Comparison of ENCODE assay signal across 28 mouse cellular contexts in genomic region chr10:38629907-38630505, GRCm38 (mm10).
DNase-seq lines count a peak whose midpoint lies in the region; ATAC-seq and TF ChIP-seq lines count a peak whose summit lies in the region.
"Had no signal": no experiment of that assay in that cellular context is flagged by ENCODE, and none has a peak within 500 bp of the region (broad histone marks: within the 10 kb centered on the region; RNA-seq: fewer than 3 reads in every experiment).

No protein-coding gene starts in this region.

- no peak overlapping the region for H3K9ac ChIP-seq in hindbrain, embryonic 14.5 days
- no peak overlapping the region for H3K9ac ChIP-seq in hindbrain, embryonic 11.5 days (ENCODE audit: low read depth, low read length)
- no peak overlapping the region for H3K9ac ChIP-seq in hindbrain, postnatal 0 days (replicated peaks; ENCODE audit: low read length)
- H3K9ac ChIP-seq in midbrain, postnatal 0 days (replicated peaks; ENCODE audit: low read length, poor library complexity, severe bottlenecking), result no peak overlapping the region
- H3K9ac ChIP-seq: embryonic facial prominence, embryonic 13.5 days; kidney, embryonic 15.5 days; liver, embryonic 12.5 days; liver, postnatal 0 days; neural tube, embryonic 13.5 days had no signal

- H3K27ac ChIP-seq in hindbrain, embryonic 14.5 days, result no peak overlapping the region
- H3K27ac ChIP-seq in hindbrain, embryonic 11.5 days (ENCODE audit: low read depth, low read length), result no peak overlapping the region
- H3K27ac ChIP-seq in hindbrain, postnatal 0 days, result no peak overlapping the region
- no peak overlapping the region for H3K27ac ChIP-seq in midbrain, postnatal 0 days (ENCODE audit: low read depth, low read length)
- H3K27ac ChIP-seq: embryonic facial prominence, embryonic 13.5 days; kidney, embryonic 15.5 days; layer of hippocampus, adult 2 months; left cerebral cortex, adult 2 months; liver, embryonic 12.5 days; neural tube, embryonic 13.5 days had no signal

- no peaks in the 10 kb centered on the region for H3K36me3 ChIP-seq in hindbrain, embryonic 14.5 days (replicated peaks; ENCODE audit: control insufficient read depth, insufficient read depth)
- H3K36me3 ChIP-seq in hindbrain, embryonic 11.5 days (ENCODE audit: control insufficient read depth, insufficient read depth, low read length), result no peaks in the 10 kb centered on the region
- no peaks in the 10 kb centered on the region for H3K36me3 ChIP-seq in hindbrain, postnatal 0 days (ENCODE audit: insufficient read depth, low read length)
- H3K36me3 ChIP-seq in midbrain, postnatal 0 days (ENCODE audit: insufficient read depth, low read length), result no peaks in the 10 kb centered on the region
- H3K36me3 ChIP-seq: embryonic facial prominence, embryonic 13.5 days; kidney, embryonic 15.5 days; liver, embryonic 12.5 days; neural tube, embryonic 13.5 days had no signal

- H3K4me2 ChIP-seq in hindbrain, embryonic 14.5 days (replicated peaks), result no peak overlapping the region
- H3K4me2 ChIP-seq in hindbrain, embryonic 11.5 days (replicated peaks; ENCODE audit: low read depth, low read length), result no peak overlapping the region
- no peak overlapping the region for H3K4me2 ChIP-seq in hindbrain, postnatal 0 days (ENCODE audit: low read depth, low read length)
- no peak overlapping the region for H3K4me2 ChIP-seq in midbrain, postnatal 0 days (ENCODE audit: low read depth, low read length, poor library complexity, severe bottlenecking)
- H3K4me2 ChIP-seq: embryonic facial prominence, embryonic 13.5 days; heart, embryonic 11.5 days; kidney, embryonic 15.5 days; liver, embryonic 12.5 days; neural tube, embryonic 13.5 days had no signal

- no peak overlapping the region for H3K4me3 ChIP-seq in hindbrain, embryonic 14.5 days (replicated peaks; ENCODE audit: low read length)
- H3K4me3 ChIP-seq in hindbrain, embryonic 11.5 days (ENCODE audit: low read depth, low read length), result no peak overlapping the region
- no peak overlapping the region for H3K4me3 ChIP-seq in hindbrain, postnatal 0 days (ENCODE audit: low read length)
- H3K4me3 ChIP-seq in midbrain, postnatal 0 days (ENCODE audit: low read depth, low read length), result no peak overlapping the region
- H3K4me3 ChIP-seq: embryonic facial prominence, embryonic 13.5 days; erythroblast, embryonic 14.5 days; kidney, embryonic 15.5 days; layer of hippocampus, adult 2 months; left cerebral cortex, adult 2 months; liver, embryonic 12.5 days; neural tube, embryonic 13.5 days had no signal

- H3K9me3 ChIP-seq in hindbrain, embryonic 14.5 days (ENCODE audit: control insufficient read depth, low read length), result no peaks in the 10 kb centered on the region
- no peaks in the 10 kb centered on the region for H3K9me3 ChIP-seq in hindbrain, embryonic 11.5 days (ENCODE audit: control insufficient read depth, low read length)
- H3K9me3 ChIP-seq in hindbrain, postnatal 0 days (ENCODE audit: low read length), result no peaks in the 10 kb centered on the region
- H3K9me3 ChIP-seq in midbrain, postnatal 0 days (ENCODE audit: low read length), result no peaks in the 10 kb centered on the region
- H3K9me3 ChIP-seq: embryonic facial prominence, embryonic 13.5 days; kidney, embryonic 15.5 days; liver, embryonic 12.5 days; neural tube, embryonic 13.5 days had no signal

- H3K27me3 ChIP-seq in hindbrain, embryonic 14.5 days (ENCODE audit: control insufficient read depth, insufficient read depth, low read length), result no peaks in the 10 kb centered on the region
- no peaks in the 10 kb centered on the region for H3K27me3 ChIP-seq in hindbrain, embryonic 11.5 days (ENCODE audit: control insufficient read depth, insufficient read depth, low read length)
- no peaks in the 10 kb centered on the region for H3K27me3 ChIP-seq in hindbrain, postnatal 0 days (ENCODE audit: insufficient read depth, low read length)
- H3K27me3 ChIP-seq in midbrain, postnatal 0 days (ENCODE audit: insufficient read depth, low read length), result no peaks in the 10 kb centered on the region
- H3K27me3 ChIP-seq: embryonic facial prominence, embryonic 13.5 days; kidney, embryonic 15.5 days; liver, embryonic 12.5 days; neural tube, embryonic 13.5 days had no signal

- H3K4me1 ChIP-seq in hindbrain, embryonic 14.5 days (replicated peaks; ENCODE audit: control insufficient read depth, insufficient read depth, low read length), result no peaks in the 10 kb centered on the region
- H3K4me1 ChIP-seq in hindbrain, embryonic 11.5 days (replicated peaks; ENCODE audit: control insufficient read depth, insufficient read depth, low read length), result no peaks in the 10 kb centered on the region
- H3K4me1 ChIP-seq in hindbrain, postnatal 0 days (ENCODE audit: insufficient read depth, low read length), result no peaks in the 10 kb centered on the region
- no peaks in the 10 kb centered on the region for H3K4me1 ChIP-seq in midbrain, postnatal 0 days (ENCODE audit: insufficient read depth, low read length)
- H3K4me1 ChIP-seq: embryonic facial prominence, embryonic 13.5 days; kidney, embryonic 15.5 days; liver, embryonic 12.5 days; neural tube, embryonic 13.5 days had no signal

- WGBS in hindbrain, embryonic 14.5 days, result 63% methylated on average over 4 of the region's 4 CpGs
- WGBS in hindbrain, embryonic 11.5 days, result 82% methylated on average over 4 of the region's 4 CpGs
- WGBS in hindbrain, postnatal 0 days, result 45% methylated on average over 4 of the region's 4 CpGs
- WGBS in midbrain, postnatal 0 days, result 55% methylated on average over 4 of the region's 4 CpGs

- TF ChIP-seq CTCF in hindbrain, postnatal 0 days (IDR thresholded peaks at IDR 0.05; ENCODE audit: low read depth), result no peak
- no peak for TF ChIP-seq CTCF in midbrain, postnatal 0 days (IDR thresholded peaks at IDR 0.05)

- peak; percentile 61; the same call in 1 of the 2 replicates for ATAC-seq in hindbrain, embryonic 14.5 days (ENCODE audit: low FRiP score)
- ATAC-seq in hindbrain, embryonic 11.5 days (ENCODE audit: low FRiP score), result no peak
- peak; percentile 81 for ATAC-seq in hindbrain, postnatal 0 days
- peak; percentile 41; the same call in 1 of the 2 replicates for ATAC-seq in midbrain, postnatal 0 days (ENCODE audit: low FRiP score)
- ATAC-seq: CD4-positive, CD25-positive, alpha-beta regulatory T cell, adult 4 months; liver, embryonic 12.5 days; liver, postnatal 0 days had no signal

- no peak for DNase-seq in hindbrain, embryonic 14.5 days (ENCODE audit: low spot score)
- DNase-seq in hindbrain, embryonic 11.5 days (ENCODE audit: low spot score), result no peak
- peak; percentile 13 for DNase-seq in R1 (ENCODE audit: low read depth, low spot score)
- DNase-seq in hindbrain, postnatal 0 days (ENCODE audit: low spot score), result peak; percentile 10
- peak; percentile 3 for DNase-seq in midbrain, postnatal 0 days (ENCODE audit: low spot score)
- DNase-seq in T-cell, adult 2 months (ENCODE audit: low spot score), result no peak
- DNase-seq in cerebellum, adult 18-20 months, result no peak
- DNase-seq: adrenal gland, postnatal 10 days; cerebellum, adult 11 months; cerebellum, adult 9-11 months; gastrocnemius, postnatal 14 days; heart, adult 18-20 months; heart, postnatal 4 days; kidney, adult 18-20 months; kidney, postnatal 25 days; liver, postnatal 0 days; lung, postnatal 36 days; thymus, adult 2 months; thymus, postnatal 36 days had no signal

Comparison
In these comparisons a context has a peak if more than half of its experiments do, and no peak if none do; other contexts are left out.
1. DNase-seq: peak in R1 (single experiment), hindbrain, postnatal 0 days (single experiment) and midbrain, postnatal 0 days (single experiment); none in hindbrain, embryonic 14.5 days (single experiment), hindbrain, embryonic 11.5 days (single experiment), T-cell, adult 2 months (single experiment) and cerebellum, adult 18-20 months (0 of 2).